Mouse (Mus musculus): ENCODE measurements around the gene Map3k19. TPM values are rescaled to one million over a fixed set of nuclear protein-coding genes. Genes with fewer than 3 reads are reported as not detected.

The Map3k19 gene
- total RNA-seq, 4 experiments from 2014 or later: 0.08 TPM; not detected in 3

DNA sequence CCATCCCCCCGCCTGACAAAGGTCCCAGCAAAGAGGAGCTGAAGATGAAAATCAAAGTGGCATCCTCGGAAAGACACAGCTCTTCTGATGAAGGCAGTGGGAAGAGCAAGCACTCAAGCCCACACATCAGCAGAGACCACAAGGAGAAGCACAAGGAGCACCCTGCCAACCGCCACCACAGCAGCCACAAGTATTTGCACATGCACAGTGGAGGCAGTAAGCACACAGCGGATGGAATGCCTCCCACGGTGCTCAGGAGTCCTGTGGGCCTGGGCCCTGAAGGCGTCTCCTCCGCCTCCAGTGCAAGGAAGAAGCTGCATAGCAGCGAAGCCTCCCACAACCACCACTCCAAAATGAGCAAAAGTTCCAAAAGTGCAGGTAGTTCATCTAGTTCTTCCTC, 51.9 kb downstream of the Map3k19 start:
- no peak for DNase-seq (ENCODE audit: low spot score in 2 of 2)

DNA sequence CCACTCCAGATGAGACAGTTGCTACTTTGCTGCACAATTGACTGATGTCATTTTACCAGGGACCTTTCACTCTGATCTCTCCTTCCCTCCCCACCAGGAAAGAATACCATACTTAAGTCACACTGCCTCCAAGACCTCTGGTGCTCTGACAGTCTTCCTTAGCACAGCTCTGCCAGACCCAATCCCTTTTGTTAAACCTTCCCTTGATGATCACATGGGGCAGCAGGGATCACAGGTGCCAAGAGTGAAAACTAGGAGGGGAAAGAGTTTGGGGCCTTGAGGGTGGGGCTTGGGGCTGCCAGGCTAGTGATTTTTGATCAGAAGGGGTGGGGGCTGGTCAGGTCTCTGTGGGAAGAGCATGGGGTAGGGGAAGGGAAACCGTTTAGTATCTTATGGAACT, 58.1 kb downstream of the Map3k19 start:
- DNase-seq (ENCODE audit: low spot score in 2 of 2): no peak

DNA sequence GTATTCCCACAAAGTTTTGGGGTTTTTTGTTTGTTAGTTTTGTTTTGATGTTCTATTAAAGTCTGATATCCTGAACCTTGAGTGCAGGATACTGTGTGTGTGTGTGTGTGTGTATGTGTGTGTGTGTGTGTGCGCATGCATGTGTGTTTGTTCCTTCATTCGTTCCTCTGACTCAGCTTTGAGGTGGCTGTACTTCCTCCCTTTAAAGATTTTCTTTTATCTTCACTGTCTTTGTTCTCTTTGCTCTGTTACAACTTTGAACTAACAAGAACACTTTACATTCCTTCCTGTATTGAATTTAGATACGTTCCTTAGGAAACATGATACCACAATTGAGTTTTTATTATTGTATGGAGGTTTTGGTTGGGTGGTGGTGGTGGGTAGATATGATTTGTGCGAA, 58.5 kb downstream of the Map3k19 start:
- no peak for DNase-seq (ENCODE audit: low spot score in 2 of 2)

DNA sequence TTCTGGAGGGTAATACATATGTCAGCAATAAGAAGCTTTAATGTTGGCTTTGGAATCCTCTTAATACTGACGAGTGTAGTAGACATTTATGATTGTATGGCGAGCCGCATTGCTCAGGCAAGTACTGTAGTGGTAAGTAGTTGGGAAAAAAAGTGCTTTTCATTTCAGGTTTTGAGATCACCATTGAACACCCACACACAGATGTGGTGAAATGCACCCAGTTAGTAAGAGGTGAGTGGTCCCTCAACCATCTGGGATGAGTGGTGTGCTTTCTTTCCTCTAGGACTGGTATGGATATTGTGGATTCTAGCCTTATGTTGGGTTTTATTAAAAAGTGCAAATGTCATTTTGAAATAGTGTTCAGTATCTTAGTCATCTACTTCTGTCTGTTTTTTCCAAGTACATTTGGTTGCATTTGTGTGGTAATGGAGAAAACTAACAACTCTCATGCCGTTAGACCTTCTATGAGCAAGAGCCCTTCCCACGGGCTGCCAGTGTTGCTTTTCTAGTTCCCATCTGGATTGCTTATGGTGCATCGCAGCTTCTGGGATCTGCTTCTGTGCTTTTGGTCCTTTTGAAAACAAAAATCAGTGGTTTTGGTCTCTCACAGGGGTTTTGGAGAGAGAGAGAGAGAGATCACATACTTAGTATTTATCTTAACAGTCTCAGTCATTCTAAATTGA, 59.6 kb downstream of the Map3k19 start:
- DNase-seq (ENCODE audit: low spot score in 2 of 2): no peak

DNA sequence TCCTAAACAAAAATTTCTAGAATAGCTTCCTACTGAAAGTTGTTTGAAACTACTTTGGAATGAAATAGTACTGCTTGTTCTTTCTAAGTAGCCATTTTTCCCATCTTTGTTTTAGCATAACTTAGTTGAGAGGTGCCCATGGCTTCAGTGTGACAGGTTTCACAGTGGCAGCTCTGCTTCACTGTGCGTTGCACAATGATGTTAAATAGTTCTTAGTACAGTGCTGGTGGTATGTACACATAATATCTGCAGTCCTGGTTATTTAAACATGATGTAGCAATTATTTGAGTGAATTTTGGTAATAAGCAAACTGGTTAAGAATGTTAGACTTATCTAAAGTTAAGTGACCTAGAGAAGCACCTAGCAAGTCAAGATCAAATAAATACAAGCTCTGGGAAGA, 61.4 kb downstream of the Map3k19 start:
- no peak for DNase-seq (ENCODE audit: low spot score in 2 of 2)

DNA sequence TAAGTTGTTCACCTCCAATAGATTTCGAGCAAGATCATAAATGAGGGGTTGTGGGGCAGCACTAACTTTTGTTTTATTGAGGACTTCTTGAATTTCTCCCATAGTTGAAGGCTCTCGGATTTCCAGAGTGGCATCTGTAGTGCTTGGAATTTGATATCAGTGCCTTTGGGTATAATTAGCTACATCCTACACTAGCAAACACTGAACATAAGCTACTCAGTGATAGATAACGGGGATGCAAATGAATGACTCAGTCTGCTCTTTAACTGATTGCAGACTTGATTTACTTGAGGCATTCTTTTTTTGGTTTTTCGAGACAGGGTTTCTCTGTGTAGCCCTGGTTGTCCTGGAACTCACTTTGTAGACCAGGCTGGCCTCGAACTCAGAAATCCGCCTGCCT, 65.9 kb downstream of the Map3k19 start:
- no peak for DNase-seq (ENCODE audit: low spot score in 2 of 2)

DNA sequence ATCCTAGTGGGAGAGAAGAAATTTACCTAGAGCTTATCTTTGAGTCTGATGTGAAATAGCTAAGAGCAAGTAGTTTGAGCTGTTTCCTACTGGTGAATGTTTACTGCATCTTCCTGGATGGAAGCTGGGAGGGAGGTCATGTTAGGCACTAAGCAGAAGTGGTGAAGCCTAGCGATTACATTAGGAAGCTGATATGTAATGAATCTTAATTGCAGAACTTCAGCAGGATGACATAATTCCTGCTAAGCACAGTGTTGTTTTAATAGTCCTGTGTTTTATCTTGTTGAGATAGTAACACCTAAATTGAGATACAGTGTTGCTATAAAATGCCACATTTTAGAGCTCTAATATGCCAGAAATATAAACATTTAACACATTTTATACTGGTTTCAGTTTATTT, 68.9 kb downstream of the Map3k19 start:
- DNase-seq (ENCODE audit: low spot score in 2 of 2): no peak

DNA sequence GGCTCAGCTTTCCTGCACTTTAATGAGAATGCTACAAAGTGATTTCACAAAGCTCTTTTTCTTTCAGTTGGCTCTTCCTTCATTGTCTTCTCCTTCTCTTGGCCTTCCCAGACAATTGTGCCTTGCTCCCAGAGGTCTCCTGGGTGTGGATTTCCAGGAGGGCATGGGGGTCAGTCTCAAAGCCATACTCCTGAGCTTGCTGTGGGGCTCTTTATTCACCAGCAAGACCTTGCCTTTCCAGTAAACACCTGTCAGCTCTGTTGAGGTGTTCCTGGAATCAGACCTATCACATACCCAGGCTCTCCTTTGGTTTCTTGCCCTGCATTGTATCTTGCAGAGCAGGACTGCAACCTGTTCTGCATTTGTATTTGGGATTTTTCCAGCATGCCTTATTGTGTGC, 71.0 kb downstream of the Map3k19 start:
- no peak for DNase-seq (ENCODE audit: low spot score in 2 of 2)

DNA sequence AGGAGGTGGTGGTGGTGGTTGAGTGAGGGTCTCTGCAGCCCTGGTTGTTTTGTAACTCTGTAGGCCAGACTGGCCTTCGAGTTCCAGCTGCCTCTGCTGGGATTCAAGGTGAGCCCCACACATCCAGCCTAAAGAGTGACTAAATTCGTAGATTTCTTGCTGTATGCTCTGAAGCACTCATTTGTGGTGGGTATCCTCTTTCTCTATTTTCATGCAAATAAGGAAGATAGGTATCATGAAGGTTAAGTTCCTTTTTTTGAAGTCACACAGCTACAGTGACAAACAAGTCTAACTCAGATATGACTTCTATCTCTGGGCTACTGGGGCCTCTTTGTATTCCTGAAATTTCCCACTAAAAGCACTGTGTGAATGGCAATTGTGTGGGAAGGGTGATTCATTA, 74.0 kb downstream of the Map3k19 start:
- no peak for DNase-seq (ENCODE audit: low spot score in 2 of 2)

DNA sequence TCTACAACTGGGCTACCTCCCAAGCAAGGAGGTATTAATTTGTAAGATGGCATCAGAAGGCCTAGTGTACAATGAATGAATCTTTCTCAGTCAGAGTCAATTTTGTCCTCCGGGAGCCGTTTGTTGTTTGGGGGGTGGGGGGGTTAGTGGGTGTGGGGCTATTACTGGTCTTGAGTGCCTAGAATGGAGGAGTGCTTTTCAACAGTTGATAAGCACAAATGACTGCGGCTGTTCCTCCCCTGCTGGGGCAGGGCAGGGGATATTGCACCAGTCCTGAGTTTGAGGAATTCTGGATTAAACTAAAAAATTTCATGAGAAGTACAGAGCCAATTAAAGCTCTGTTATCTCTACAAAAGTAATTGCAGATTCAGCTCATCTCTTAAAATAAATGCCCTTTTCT, 74.7 kb downstream of the Map3k19 start:
- DNase-seq (ENCODE audit: low spot score in 2 of 2): no peak

DNA sequence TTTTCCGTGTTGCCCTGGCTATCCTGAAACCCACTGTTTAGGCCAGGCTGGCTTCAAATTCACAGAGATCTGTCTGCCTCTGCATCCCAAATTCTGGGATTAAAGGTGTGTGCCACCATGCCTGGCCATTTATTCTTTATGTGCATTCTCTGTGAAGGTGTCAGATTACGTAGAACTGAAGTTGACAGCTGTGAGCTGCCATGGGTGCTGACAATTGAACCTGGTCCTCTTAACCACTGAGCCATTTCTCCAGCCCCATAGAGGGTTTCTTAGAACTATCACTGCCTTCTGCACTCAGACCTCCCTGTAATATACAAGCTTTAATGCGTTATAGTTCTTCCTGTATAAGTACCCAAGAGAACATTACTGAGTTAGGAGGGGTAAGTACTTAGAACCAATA, 76.2 kb downstream of the Map3k19 start:
- no peak for DNase-seq (ENCODE audit: low spot score in 2 of 2)

DNA sequence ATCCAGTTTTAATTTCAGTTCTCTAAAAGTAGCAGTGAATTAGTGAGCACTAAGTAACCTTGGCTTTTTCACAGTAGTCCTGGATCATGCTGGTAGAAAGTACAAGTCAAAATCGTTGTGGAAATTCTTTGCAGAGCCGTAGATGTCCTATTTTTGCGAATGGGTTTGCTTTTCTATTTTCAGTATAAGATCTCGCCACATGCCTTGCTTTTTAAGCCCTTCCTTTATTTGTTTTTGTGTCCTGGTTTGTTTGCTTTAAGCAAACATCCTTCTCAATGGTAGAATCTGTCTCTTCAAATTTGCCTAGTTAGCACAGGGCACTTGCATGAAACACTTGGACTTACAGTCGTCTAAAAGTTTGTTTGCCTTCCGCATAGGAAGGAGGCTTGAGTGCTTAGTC, 78.6 kb downstream of the Map3k19 start:
- DNase-seq (ENCODE audit: low spot score in 2 of 2): no peak

DNA sequence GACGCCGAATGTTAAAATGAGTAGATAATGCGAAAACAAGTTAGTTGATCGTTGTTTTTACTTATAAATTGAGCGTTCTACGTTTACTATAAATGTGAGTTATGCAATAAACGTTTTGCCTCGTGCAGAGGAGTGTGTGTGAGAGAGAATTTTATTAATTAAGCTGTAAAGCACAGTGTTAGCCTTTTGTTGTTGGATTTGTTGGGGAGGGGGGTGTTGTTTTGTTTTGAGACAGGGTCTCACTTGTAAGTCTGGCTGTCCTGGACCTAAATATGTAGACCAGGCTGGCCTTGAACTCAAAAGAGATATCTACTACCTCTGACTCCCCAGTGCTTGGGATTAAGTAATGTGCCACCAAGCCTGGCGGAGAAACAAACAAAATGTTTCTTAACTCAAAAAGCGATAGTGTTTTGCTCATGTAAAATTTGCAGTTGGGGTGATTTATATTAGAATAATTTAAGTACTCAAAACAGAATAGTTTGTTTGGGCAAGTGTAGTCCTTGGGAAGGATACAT, 79.6 kb downstream of the Map3k19 start:
- no peak for DNase-seq (ENCODE audit: low spot score in 2 of 2)

DNA sequence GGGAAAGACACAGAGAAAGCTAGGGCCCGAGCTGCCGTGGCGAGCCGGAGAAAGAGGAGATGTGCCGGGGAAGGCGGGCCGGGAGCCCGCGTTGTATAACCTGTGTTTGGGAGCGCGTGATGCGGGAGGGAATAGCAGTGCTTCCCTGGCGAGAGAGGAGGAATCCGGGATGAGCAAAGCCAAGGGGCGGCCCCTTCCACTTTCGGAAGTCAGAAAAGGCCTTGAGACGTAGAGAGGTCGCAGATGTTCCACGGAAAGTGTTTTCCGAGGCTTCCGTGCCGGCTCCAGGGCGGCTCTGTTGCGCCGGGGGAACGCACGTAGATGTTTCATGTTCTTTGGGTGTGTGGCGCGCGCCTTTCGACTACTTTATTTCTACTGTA, 80.3 kb downstream of the Map3k19 start:
- peak; percentile 61 to 70 for DNase-seq (ENCODE audit: low spot score in 2 of 2)

DNA sequence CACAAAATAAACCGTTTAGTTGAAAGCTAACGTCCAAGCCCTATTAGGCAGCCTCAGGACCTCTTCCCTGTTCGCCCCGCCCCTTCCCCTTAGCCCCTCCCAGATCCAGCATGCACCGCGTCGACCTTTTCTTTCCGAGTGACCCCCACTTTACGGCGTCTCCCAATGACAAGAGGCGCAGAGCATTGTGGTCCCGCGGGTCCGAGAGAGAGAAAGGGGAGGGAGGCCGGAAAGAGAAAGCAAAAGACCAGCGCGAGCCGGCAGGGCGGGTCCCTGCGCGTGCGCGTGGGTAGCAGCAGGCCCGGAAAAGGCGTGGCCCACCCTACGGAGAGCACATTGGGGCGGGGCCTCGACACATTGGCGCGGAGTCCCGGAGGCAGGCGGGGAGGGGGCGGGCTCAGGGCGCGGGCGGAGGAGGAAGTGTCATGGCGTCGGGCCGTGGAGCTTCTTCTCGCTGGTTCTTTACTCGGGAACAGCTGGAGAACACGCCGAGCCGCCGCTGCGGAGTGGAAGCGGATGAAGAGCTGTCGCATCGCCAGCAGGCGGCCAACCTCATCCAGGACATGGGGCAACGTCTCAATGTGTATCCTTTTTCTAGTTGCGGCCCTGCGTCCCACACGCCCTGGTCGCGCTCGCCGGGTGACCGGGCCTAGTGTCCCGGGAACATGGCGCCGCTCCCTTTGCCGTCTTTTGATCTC, 80.9 kb downstream of the Map3k19 start, which contains the start of gene Ccnt2:
TSS of gene Ccnt2 (plus strand) at position 362 of the 698 bp plus-strand sequence.
- peak; percentile 98 to 99 for DNase-seq (ENCODE audit: low spot score in 2 of 2)

DNA sequence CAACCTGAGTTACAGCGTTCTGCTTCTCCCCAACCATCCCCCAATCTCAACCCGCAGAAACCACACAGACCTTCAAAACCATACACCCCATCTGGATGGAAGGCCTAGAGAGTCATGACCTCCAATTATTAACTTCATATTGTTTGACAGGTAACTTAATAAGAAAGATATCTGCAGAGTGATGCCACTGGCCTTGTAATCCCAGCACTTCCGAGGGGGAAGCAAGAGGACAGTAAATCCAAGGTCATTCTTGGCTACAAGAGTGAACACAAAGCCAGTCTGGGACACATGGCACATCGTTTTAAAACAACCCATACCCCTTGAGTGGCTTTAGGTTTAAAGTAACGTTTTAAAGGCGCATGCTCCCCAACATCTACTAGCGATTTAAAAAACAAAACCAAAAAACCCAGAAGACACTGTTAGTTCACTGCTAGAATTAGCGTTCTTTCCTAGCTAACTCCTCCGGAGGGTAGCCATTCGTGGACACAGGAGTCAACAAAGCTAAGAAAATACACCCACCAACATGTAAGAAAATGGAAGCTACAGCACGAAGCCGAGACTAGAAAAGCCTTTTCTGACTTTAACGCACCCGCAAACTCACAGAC, 81.5 kb downstream of the Map3k19 start:
- DNase-seq (ENCODE audit: low spot score in 2 of 2): no peak

DNA sequence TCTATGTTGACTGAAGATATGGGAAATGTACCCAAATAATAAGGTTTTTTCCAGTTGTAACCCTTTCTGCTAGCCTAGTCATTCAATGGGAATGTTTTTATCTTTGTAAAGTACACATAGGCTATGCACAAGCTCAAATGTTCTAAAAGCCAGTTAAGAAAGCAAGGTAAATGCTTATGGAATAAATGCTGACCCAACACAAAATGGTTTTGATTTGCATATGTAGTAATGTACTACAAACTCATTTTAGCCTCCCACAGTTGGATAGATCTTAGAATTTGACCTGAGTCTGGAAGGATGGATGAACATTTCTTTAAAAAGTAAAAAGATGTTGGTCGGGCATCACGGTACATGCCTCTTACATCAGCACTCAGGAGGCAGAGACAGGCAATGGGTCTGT, 88.1 kb downstream of the Map3k19 start:
- no peak for DNase-seq (ENCODE audit: low spot score in 2 of 2)

DNA sequence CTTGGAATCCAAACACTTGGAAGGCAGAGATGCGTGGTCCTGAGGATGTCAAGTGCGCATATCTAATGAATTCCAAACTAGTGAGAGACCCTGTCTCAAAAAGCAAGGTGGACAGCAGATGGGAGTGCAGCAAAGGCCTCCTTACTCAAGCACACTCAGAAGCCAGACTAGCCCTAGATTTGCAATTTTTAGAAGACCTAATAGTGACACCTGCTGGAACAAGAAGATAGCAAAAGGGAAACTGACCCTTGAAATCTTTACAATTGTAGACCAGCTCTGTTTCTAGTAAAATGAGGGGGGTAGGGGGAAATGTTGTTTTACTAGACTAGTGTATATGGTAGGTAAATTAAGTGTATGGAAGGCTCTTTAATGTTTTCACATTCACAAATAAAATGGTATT, 89.4 kb downstream of the Map3k19 start:
- DNase-seq (ENCODE audit: low spot score in 2 of 2): no peak
